Mouse (Mus musculus) heart, embryonic 14.5 days (tissue): ENCODE results near the gene Rhbdf2. TPM values are rescaled to one million over a fixed set of nuclear protein-coding genes. Genes with fewer than 3 reads are reported as not detected.
A peak's percentile ranks its signal among the peaks of the same experiment; 100 is the strongest.

Source experiments
- ATAC-seq: fragments of 200-750 bp; cut with Nextera tagmentation; 2 replicates; pipeline ENCODE4 v1.8.0; 2017; ENCODE audit warnings: low read depth, moderate TSS enrichment; ENCODE audit not compliant: insufficient number of reproducible peaks, insufficient read depth, low FRiP score
- H3K27ac ChIP-seq, 2 experiments: fragments of 200-500 bp in 1 of 2; fragments of 300-500 bp in 1 of 2; sonication (generic) in 1 of 2; replicated peaks in 1 of 2; 2 replicates each; pipeline ENCODE4 v1.5.1; 2012 to 2014; ENCODE audit warnings: low read depth in 2 of 2, low read length in 2 of 2, control low read depth in 1 of 2, mild to moderate bottlenecking in 1 of 2, mixed read lengths in 1 of 2; ENCODE audit not compliant: control insufficient read depth in 1 of 2, insufficient read depth in 1 of 2
- H3K27me3 ChIP-seq: fragments of 300-500 bp; sonication (generic); 2 replicates; pipeline ENCODE4 v1.6.1; 2014; ENCODE audit warnings: mild to moderate bottlenecking, low read length, control low read depth; ENCODE audit not compliant: control insufficient read depth, insufficient read depth
- H3K36me3 ChIP-seq: fragments of 300-500 bp; sonication (generic); 2 replicates; pipeline ENCODE4 v1.6.1; 2014; ENCODE audit warnings: mild to moderate bottlenecking, control low read depth, low read length, mixed read lengths; ENCODE audit not compliant: control insufficient read depth, insufficient read depth
- H3K4me1 ChIP-seq, 2 experiments: fragments of 200-500 bp in 1 of 2; fragments of 300-500 bp in 1 of 2; sonication (generic) in 1 of 2; 2 replicates each; pipeline ENCODE4 v1.6.1; 2012 to 2014; ENCODE audit warnings: low read length in 2 of 2, control low read depth in 1 of 2, mixed read lengths in 1 of 2; ENCODE audit not compliant: control insufficient read depth in 2 of 2, insufficient read depth in 2 of 2
- H3K4me2 ChIP-seq: fragments of 300-500 bp; sonication (generic); 2 replicates; pipeline ENCODE4 v1.6.1; 2014; ENCODE audit warnings: mild to moderate bottlenecking, low read length
- H3K4me3 ChIP-seq, 2 experiments: fragments of 200-500 bp in 1 of 2; fragments of 300-500 bp in 1 of 2; sonication (generic) in 1 of 2; 2 replicates each; pipeline ENCODE4 v1.5.1; 2012 to 2014; ENCODE audit warnings: low read length in 2 of 2, mild to moderate bottlenecking in 2 of 2, control low read depth in 1 of 2, low read depth in 1 of 2, moderate library complexity in 1 of 2; ENCODE audit not compliant: control insufficient read depth in 1 of 2, insufficient read depth in 1 of 2
- H3K9ac ChIP-seq: fragments of 300-500 bp; sonication (generic); 2 replicates; pipeline ENCODE4 v1.6.1; 2014; ENCODE audit warnings: mild to moderate bottlenecking, low read length
- H3K9me3 ChIP-seq: fragments of 300-500 bp; sonication (generic); 2 replicates; pipeline ENCODE4 v1.6.1; 2016; ENCODE audit warnings: low read length, control low read depth; ENCODE audit not compliant: control insufficient read depth
- WGBS: fragments of 180-500 bp; shearing (Covaris S2); extraction: QIAGEN DNeasy Blood & Tissue Kit; methylation state at CpG from one replicate; pipeline ENCODE4 v1.1.7; 2014; 5-methylcytosine and 5-hydroxymethylcytosine counted together
- polyA plus RNA-seq: library from polyadenylated mRNA; unstranded; fragments of >200 nt; fragmentation: Nextera tagmentation; extraction: Ambion mirVana; gene quantifications from 2 replicates; pipeline ENCODE4 v1.2.1, GENCODE M21; 2014

Gene Rhbdf2
- polyA plus RNA-seq, 1 experiment from 2014 or later: 6.6 TPM

DNA sequence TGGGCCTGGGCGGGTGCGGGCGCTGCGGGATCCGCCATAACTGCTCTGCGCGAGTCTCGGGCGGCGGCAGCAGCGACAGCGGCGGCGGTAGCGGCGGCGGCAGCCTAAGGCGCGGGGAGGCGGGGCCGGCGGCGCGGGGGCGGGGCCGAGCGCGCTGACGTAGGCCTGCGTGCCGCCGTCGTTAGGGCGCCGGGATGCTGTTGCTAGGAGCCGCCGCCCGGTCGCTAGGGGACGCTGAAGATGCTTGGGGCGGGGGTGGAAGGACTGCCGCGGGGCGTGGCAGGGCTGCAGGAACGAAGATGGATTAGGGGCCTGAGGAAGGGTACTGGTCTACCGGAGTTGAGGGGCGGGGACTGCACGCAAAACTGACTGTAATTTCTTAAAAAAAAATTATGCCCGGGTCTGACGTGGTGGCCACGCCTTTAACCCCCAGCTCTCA lies 45.4 kb downstream of the Rhbdf2 start, which contains the start of gene Ube2o:
Gene Ube2o (minus strand): TSS at position 72 of the 439 bp plus-strand sequence.
- Histone ChIP-seq H3K4me2 (peak within 1 kb of the TSS; percentile 95), H3K27ac (peak within 1 kb of the TSS; percentile 9 to 78; a peak in 3 of 4 replicates), H3K9ac (peak within 1 kb of the TSS; percentile 95), H3K36me3 (peaks cover 4% of the 10 kb centered on the region; the same call in 1 of the 2 replicates), H3K4me1 (peaks cover 6 to 25% of the 10 kb centered on the region in 2 experiments), H3K9me3 (no peaks in the 10 kb centered on the region), H3K27me3 (no peaks in the 10 kb centered on the region), H3K4me3 (peak within 1 kb of the TSS; percentile 61 to 96)
- peak; percentile 85 for ATAC-seq
- under 1% methylated on average over 45 of the region's 51 CpGs for WGBS

DNA sequence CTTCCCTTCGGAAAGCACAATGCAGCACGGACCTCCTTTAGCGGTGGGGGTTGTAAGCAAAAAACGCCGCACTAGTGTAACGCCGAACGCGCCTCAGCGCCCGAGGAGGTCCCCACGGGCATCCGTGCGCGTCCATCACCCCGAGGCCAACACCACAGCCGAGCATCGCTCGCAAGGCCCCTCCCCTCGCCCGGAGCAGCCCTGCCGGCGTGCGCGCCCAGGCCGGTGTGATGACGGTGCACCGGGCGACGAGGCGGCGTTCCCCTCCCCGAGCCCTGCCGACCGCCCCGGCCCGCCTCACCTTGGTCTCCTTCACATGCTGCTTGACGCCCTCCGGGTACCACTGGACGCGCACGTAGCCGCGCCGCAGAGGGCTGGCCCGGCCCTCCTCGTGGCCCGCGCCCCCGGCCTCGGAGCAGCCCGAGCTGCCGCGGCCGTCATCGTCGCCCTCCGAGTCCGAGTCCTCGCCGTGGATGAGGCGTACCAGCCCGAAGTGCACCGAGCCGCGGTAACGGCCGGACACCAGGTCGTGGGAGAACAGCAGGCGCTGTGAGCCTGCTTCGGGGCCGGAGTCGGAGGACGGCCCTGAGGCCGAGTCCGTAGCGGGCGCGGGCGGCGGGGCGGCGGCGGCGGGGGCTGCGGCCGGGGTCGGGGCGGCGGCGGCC lies 46.0 kb downstream of the Rhbdf2 start:
- WGBS: under 1% methylated on average over 85 of the region's 91 CpGs
- H3K27ac ChIP-seq: peak overlapping the region; percentile 9 to 78; a peak in 3 of 4 replicates
- H3K4me1 ChIP-seq: peaks cover 11 to 28% of the 10 kb centered on the region in 2 experiments
- ATAC-seq: peak; percentile 79
- peaks cover 4% of the 10 kb centered on the region; the same call in 1 of the 2 replicates for H3K36me3 ChIP-seq
- H3K9me3 ChIP-seq: no peaks in the 10 kb centered on the region
- H3K27me3 ChIP-seq: no peaks in the 10 kb centered on the region
- H3K4me3 ChIP-seq: peak overlapping the region; percentile 61 to 96
- H3K4me2 ChIP-seq: peak overlapping the region; percentile 95
- peak overlapping the region; percentile 95 for H3K9ac ChIP-seq

DNA sequence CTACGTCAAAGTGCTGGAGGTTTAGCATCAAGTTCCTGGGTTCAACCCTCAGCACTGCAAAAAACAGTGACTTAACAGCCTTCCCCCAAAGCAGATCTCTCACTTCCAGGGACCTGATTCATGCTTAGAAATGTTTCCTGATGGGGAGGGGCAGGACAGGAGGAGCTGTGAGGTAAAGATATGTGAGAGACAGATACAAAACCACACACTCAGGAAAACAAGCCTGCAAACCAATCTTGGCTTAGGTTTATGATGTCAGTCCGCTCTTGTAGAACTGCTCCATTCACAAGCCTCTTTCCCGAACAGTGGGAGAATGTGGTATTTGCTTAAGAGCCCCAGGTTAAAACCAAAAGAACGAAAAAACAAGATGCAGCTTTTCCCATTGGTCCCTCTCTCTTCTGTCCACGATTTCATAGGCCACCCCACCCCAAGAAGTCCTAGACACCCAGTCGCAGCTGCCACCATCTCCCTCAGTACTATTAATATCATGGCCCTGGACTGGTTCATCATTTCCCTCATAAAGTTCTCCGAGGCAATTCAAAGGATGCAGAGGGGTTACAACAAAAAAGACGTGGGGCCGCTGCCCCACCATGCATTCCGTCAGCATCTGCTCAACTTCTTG lies 46.7 kb downstream of the Rhbdf2 start:
- H3K4me3 ChIP-seq: peak overlapping the region; percentile 61 to 96
- WGBS: 26% methylated on average over 10 of the region's 10 CpGs
- no peaks in the 10 kb centered on the region for H3K27me3 ChIP-seq
- H3K36me3 ChIP-seq: peaks cover 4% of the 10 kb centered on the region; the same call in 1 of the 2 replicates
- H3K4me2 ChIP-seq: peak overlapping the region; percentile 95
- H3K4me1 ChIP-seq: peaks cover 16 to 33% of the 10 kb centered on the region in 2 experiments
- peak overlapping the region; percentile 95 for H3K9ac ChIP-seq
- no peaks in the 10 kb centered on the region for H3K9me3 ChIP-seq
- ATAC-seq: no peak
- peak overlapping the region in 1 of 2 experiments; percentile 78; a peak in 2 of 4 replicates for H3K27ac ChIP-seq

DNA sequence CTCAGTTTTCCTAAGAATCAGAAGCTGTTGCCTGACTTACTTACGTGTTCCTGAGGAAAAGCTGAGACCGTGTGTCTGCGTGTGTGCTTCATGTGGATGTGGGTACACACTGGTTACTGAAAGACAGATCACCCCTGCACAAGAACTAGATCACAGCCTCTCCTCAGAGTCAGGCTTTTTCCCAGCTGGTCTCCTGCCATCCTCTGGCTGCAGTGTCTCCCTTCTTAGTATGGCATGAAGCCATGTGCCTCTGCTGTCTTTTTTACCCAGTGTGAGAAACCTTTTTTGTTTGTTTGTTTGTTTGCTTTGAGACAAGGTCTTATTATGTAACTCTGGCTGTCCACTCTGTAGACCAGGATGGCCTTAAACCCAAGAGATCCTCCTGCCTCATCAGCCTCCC lies 47.5 kb downstream of the Rhbdf2 start:
- Histone ChIP-seq H3K4me2 (no peak overlapping the region), H3K9ac (no peak overlapping the region), H3K9me3 (no peaks in the 10 kb centered on the region), H3K27me3 (no peaks in the 10 kb centered on the region), H3K27ac (no peak overlapping the region), H3K36me3 (peaks cover 4% of the 10 kb centered on the region; the same call in 1 of the 2 replicates), H3K4me3 (no peak overlapping the region), H3K4me1 (peaks cover 22 to 41% of the 10 kb centered on the region in 2 experiments)
- ATAC-seq: no peak
- WGBS: 95% methylated on average over 3 of the region's 3 CpGs

DNA sequence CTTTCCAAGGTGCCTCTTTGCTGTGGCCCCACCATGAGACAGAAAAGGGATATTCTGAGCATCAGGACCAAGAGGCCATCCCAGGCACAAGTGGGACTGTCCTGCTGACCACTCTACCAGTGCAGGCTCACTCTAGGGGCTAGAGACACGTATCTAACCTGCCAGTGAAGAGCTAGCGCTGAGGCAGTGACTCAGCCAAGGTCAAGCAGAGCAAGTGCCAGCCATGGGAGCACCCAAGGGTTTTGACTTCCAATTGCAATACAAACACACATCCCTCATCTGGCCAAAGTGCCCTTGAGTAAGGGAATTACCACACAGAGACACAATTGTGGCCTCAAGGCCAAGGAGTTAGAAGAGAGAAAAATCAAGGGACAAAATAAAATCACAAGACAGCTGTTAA lies 51.4 kb downstream of the Rhbdf2 start:
- 34% methylated on average over 2 of the region's 2 CpGs for WGBS
- H3K27ac ChIP-seq: peak overlapping the region; percentile 10 to 67; a peak in 1 of 4 replicates
- ATAC-seq: no peak
- H3K9me3 ChIP-seq: no peaks in the 10 kb centered on the region
- H3K4me3 ChIP-seq: no peak overlapping the region
- peaks cover 39 to 70% of the 10 kb centered on the region in 2 experiments for H3K4me1 ChIP-seq
- H3K4me2 ChIP-seq: peak overlapping the region; percentile 32
- no peak overlapping the region; the same call in 1 of the 2 replicates for H3K9ac ChIP-seq
- H3K36me3 ChIP-seq: peaks cover 7% of the 10 kb centered on the region; the same call in 1 of the 2 replicates
- H3K27me3 ChIP-seq: no peaks in the 10 kb centered on the region

DNA sequence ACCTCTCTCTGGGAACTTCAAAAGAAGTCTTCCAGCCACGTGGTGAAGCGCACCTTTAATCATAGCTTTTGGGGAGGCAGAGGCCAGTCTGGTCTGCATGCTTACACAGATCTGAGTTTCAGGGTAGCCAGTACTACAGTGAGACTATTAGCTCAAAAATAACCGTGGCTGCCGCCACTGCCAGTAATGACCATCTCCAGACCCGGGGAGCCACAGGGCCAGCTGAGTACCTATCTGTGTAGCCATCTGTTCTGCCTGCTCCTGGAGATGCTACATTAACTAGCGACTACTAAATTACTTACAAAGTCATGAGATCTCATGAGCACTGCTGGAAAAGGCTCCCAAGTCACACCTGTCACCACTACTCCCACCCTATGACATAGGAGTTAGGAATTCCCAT lies 51.8 kb downstream of the Rhbdf2 start:
- peaks cover 35 to 66% of the 10 kb centered on the region in 2 experiments for H3K4me1 ChIP-seq
- no peak for ATAC-seq
- H3K36me3 ChIP-seq: peaks cover 7% of the 10 kb centered on the region; the same call in 1 of the 2 replicates
- peak overlapping the region; percentile 32; the same call in 1 of the 2 replicates for H3K4me2 ChIP-seq
- H3K9ac ChIP-seq: no peak overlapping the region
- no peaks in the 10 kb centered on the region for H3K27me3 ChIP-seq
- H3K9me3 ChIP-seq: no peaks in the 10 kb centered on the region
- WGBS: 54% methylated on average over 6 of the region's 6 CpGs
- peak overlapping the region; percentile 10 to 67; a peak in 1 of 4 replicates for H3K27ac ChIP-seq
- no peak overlapping the region for H3K4me3 ChIP-seq

DNA sequence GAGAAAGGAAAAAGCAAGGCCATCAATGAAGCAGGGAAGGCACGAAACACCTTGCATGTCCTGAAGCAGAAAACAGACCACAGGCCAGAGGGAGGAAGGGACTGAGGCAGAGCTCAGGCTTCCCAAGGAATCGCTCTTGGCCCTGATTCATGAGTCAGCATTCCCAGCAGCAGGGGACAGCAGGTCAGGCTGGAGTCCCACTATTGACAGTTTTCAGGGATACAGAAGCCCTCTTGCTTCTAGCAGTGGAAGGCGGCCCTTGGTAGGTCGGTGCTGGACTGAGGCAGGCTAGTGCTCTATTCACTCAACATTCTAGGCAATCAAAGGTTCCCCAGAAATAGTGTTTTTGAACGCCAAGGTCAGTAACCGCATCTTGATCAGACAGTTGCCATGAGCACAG lies 52.3 kb downstream of the Rhbdf2 start:
- no peaks in the 10 kb centered on the region for H3K9me3 ChIP-seq
- no peaks in the 10 kb centered on the region for H3K27me3 ChIP-seq
- WGBS: 51% methylated on average over 6 of the region's 6 CpGs
- peak overlapping the region; percentile 28; the same call in 1 of the 2 replicates for H3K9ac ChIP-seq
- no peak overlapping the region for H3K4me2 ChIP-seq
- H3K36me3 ChIP-seq: peaks cover 7% of the 10 kb centered on the region; the same call in 1 of the 2 replicates
- H3K27ac ChIP-seq: no peak overlapping the region
- peaks cover 35 to 62% of the 10 kb centered on the region in 2 experiments for H3K4me1 ChIP-seq
- H3K4me3 ChIP-seq: no peak overlapping the region
- ATAC-seq: no peak
